Mouse (Mus musculus): ENCODE results near the gene Slpi. TPM values are rescaled to one million over a fixed set of nuclear protein-coding genes. Genes with fewer than 3 reads are reported as not detected.

Gene Slpi
- polyA plus RNA-seq, 1 experiment from 2014 or later: 2.1 TPM

DNA sequence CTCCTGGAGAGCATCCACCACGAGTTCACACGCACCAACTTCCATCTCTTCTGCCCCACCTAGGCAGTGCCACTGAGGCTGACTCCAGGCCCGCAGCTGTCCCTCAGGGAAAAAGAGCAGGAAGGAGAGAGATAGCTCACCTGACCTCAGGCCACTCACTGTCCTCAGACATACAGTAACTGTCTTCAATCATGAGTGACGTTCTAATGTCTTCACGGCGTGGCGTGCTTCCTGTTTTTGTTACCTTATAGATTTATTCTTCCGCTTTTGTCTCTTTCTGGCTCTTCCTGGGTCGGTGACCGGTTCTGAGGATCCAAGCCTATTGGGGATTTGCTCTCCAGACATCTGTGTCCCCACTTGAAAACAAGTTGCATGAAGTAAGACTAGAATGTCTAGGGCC is 25.7 kb upstream of the Slpi start:
- DNase-seq (ENCODE audit: low spot score) (no peak), ATAC-seq (ENCODE audit: low read depth) (no peak)
- Histone ChIP-seq H3K4me2 (ENCODE audit: low read depth, low read length) (peak overlapping the region; percentile 50), H3K36me3 (ENCODE audit: control insufficient read depth, insufficient read depth, low read length) (no peaks in the 10 kb centered on the region), H3K27ac (replicated peaks; ENCODE audit: low read depth, low read length) (no peak overlapping the region), H3K27me3 (replicated peaks; ENCODE audit: control insufficient read depth, insufficient read depth, low read length) (peaks cover 17% of the 10 kb centered on the region), H3K9ac (ENCODE audit: low read depth, low read length) (peak overlapping the region; percentile 47; the same call in 1 of the 2 replicates), H3K4me1 (ENCODE audit: control insufficient read depth, insufficient read depth, low read length) (peaks cover 3% of the 10 kb centered on the region; the same call in 1 of the 2 replicates), H3K9me3 (ENCODE audit: control insufficient read depth, low read length) (no peaks in the 10 kb centered on the region), H3K4me3 (ENCODE audit: low read depth, low read length) (peak overlapping the region; percentile 15; the same call in 1 of the 2 replicates)
- 66% methylated on average over 10 of the region's 10 CpGs for WGBS

DNA sequence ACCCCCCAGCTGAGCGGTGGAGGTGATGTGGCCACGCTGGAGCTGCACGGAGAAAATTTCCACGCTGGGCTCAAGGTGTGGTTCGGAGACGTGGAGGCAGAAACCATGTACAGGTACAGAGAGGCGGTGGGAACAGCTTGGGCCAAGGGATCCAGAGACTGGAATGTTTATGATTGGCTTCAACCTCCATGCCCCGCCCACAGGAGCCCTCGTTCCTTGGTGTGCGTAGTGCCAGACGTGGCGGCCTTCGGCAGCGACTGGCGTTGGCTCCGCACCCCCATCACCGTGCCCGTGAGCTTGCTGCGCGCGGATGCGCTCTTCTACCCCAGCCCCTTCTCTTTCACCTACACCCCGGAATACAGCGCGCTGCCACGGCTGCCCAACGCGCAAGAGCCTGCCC is 25.3 kb upstream of the Slpi start:
- Histone ChIP-seq H3K4me2 (ENCODE audit: low read depth, low read length) (peak overlapping the region; percentile 50), H3K4me3 (ENCODE audit: low read depth, low read length) (peak overlapping the region; percentile 15; the same call in 1 of the 2 replicates), H3K36me3 (ENCODE audit: control insufficient read depth, insufficient read depth, low read length) (no peaks in the 10 kb centered on the region), H3K9ac (ENCODE audit: low read depth, low read length) (peak overlapping the region; percentile 47), H3K27me3 (replicated peaks; ENCODE audit: control insufficient read depth, insufficient read depth, low read length) (peaks cover 21% of the 10 kb centered on the region), H3K9me3 (ENCODE audit: control insufficient read depth, low read length) (no peaks in the 10 kb centered on the region), H3K27ac (replicated peaks; ENCODE audit: low read depth, low read length) (no peak overlapping the region), H3K4me1 (ENCODE audit: control insufficient read depth, insufficient read depth, low read length) (peaks cover 3% of the 10 kb centered on the region; the same call in 1 of the 2 replicates)
- WGBS: 24% methylated on average over 26 of the region's 28 CpGs
- ATAC-seq (ENCODE audit: low read depth) (no peak), DNase-seq (ENCODE audit: low spot score) (no peak)

- Histone ChIP-seq H3K4me1 (ENCODE audit: control insufficient read depth, insufficient read depth, low read length) (peaks cover 5% of the 10 kb centered on the region; the same call in 1 of the 2 replicates), H3K36me3 (ENCODE audit: control insufficient read depth, insufficient read depth, low read length) (no peaks in the 10 kb centered on the region), H3K4me3 (ENCODE audit: low read depth, low read length) (no peak overlapping the region), H3K27ac (replicated peaks; ENCODE audit: low read depth, low read length) (no peak overlapping the region), H3K4me2 (ENCODE audit: low read depth, low read length) (0 out of 2 replicates have a peak overlapping the region, but pooled peaks have one; percentile 5), H3K9me3 (ENCODE audit: control insufficient read depth, low read length) (no peaks in the 10 kb centered on the region), H3K27me3 (replicated peaks; ENCODE audit: control insufficient read depth, insufficient read depth, low read length) (peaks cover 80% of the 10 kb centered on the region), H3K9ac (ENCODE audit: low read depth, low read length) (no peak overlapping the region; the same call in 1 of the 2 replicates)
- DNase-seq (ENCODE audit: low spot score) (peak; percentile 72), ATAC-seq (ENCODE audit: low read depth) (0 out of 2 replicates have a peak, but pooled peaks have one; percentile 10)
- WGBS: 2% methylated on average over 22 of the region's 22 CpGs
Observed at GRCm38 (mm10) chr2:164407708-164408107, 18.8 kb upstream of the Slpi start.

DNA sequence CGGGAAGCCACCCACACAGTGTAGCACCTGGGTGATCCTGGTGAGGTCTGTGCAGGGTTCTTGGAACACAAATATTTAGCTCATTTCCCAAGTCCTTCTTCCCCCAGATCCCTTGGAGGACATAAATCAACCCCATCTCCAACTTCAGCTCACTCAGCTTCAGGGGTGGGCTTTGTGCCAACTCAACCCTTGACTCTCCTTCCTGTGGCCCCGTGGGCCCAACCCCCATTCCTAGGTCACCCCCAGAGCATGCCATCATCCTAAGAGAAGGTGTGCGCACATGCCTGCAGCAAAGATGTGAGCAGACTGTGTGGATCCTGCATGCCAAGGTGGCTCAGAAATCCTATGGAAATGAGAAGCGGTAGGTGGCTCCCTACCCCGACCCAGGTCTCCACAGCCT is 16.6 kb upstream of the Slpi start:
- Histone ChIP-seq H3K9me3 (ENCODE audit: control insufficient read depth, low read length) (no peaks in the 10 kb centered on the region), H3K4me2 (ENCODE audit: low read depth, low read length) (peak overlapping the region; percentile 1; the same call in 1 of the 2 replicates), H3K36me3 (ENCODE audit: control insufficient read depth, insufficient read depth, low read length) (no peaks in the 10 kb centered on the region), H3K4me3 (ENCODE audit: low read depth, low read length) (no peak overlapping the region), H3K9ac (ENCODE audit: low read depth, low read length) (no peak overlapping the region), H3K4me1 (ENCODE audit: control insufficient read depth, insufficient read depth, low read length) (peaks cover 10% of the 10 kb centered on the region), H3K27me3 (replicated peaks; ENCODE audit: control insufficient read depth, insufficient read depth, low read length) (peaks cover 99% of the 10 kb centered on the region), H3K27ac (replicated peaks; ENCODE audit: low read depth, low read length) (no peak overlapping the region)
- WGBS: 37% methylated on average over 5 of the region's 5 CpGs
- DNase-seq (ENCODE audit: low spot score): no peak
- no peak for ATAC-seq (ENCODE audit: low read depth)

DNA sequence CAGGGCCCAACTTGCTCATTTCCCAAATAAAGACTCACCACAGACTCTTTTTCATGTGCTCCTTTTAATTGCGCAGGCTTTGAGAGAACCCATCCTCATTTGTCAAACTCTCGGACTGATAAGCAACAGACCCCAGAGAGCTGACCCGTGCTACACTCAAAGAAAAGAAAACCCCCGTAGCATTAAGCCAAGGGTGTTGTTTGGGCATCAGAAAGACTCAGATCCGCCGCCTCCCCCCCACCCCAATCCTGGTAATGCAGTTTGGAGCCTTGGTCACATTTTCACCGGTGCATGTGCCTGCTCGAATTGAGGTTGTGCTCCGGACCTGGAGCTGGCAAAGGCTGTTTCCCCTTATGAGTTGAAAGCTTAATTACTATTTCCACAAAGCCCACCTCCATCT is 16.2 kb upstream of the Slpi start, which contains the start of gene Matn4:
TSS of gene Matn4 (minus strand) at position 101 of the 400 bp plus-strand sequence.
- Histone ChIP-seq H3K9me3 (ENCODE audit: control insufficient read depth, low read length) (no peaks in the 10 kb centered on the region), H3K36me3 (ENCODE audit: control insufficient read depth, insufficient read depth, low read length) (no peaks in the 10 kb centered on the region), H3K9ac (ENCODE audit: low read depth, low read length) (peak within 1 kb of the TSS; percentile 55), H3K27me3 (replicated peaks; ENCODE audit: control insufficient read depth, insufficient read depth, low read length) (peaks cover 99% of the 10 kb centered on the region), H3K4me1 (ENCODE audit: control insufficient read depth, insufficient read depth, low read length) (peaks cover 14% of the 10 kb centered on the region), H3K4me2 (ENCODE audit: low read depth, low read length) (peak within 1 kb of the TSS; percentile 72), H3K4me3 (ENCODE audit: low read depth, low read length) (peak within 1 kb of the TSS; percentile 45), H3K27ac (replicated peaks; ENCODE audit: low read depth, low read length) (peak within 1 kb of the TSS; percentile 70)
- WGBS: 11% methylated on average over 9 of the region's 9 CpGs
- DNase-seq (ENCODE audit: low spot score) (no peak), ATAC-seq (ENCODE audit: low read depth) (no peak)

DNA sequence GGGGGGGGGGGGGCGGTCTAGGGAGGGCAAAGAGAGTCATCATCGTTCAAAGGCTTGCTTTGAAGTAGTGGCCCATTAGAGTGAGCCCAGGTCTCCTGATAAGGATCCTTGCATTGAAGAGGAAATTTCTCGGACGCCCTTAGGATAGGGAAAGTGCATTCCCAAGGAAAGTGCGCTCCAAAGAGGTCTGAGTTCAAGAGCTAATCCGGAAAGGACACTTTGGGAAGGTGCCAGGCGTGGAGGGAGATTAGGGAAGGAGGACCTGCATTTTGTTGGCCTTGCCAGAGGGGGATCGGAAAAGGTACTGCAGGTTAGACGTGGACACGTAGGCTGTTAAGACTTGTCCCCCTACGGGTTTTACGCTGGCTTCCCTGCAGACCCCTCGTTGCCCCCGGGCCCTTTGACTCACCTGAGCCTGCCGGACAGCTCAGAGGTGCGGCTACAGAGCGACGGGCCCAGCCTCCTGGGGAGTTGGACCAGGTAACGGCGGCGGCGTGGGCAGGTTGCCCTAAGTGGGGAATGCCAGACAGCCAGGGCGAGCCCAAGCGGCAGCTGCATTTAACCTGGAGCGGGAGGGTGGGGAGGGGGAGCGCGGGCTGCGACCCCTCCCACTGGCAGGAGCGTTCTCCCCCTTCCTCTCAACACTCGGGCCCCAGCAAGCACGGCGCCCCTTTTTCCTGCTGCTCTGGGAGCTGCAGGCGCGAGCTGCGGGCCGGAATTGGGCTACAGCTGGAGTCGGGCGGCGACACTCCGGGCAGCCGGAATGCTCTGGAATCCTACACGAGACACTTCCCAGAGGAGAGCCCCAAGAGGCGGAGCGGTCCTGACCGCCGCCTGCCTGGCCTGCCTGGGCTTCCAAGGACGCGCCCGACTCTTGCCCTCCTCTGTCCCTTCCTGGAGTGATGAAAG is 15.4 kb upstream of the Slpi start:
- peak overlapping the region; percentile 55 for H3K9ac ChIP-seq (ENCODE audit: low read depth, low read length)
- peak overlapping the region; percentile 45 for H3K4me3 ChIP-seq (ENCODE audit: low read depth, low read length)
- H3K36me3 ChIP-seq (ENCODE audit: control insufficient read depth, insufficient read depth, low read length): no peaks in the 10 kb centered on the region
- H3K4me2 ChIP-seq (ENCODE audit: low read depth, low read length): peak overlapping the region; percentile 72
- peak overlapping the region; percentile 70 for H3K27ac ChIP-seq (replicated peaks; ENCODE audit: low read depth, low read length)
- DNase-seq (ENCODE audit: low spot score): peak; percentile 55
- WGBS: 1% methylated on average over 36 of the region's 49 CpGs
- H3K4me1 ChIP-seq (ENCODE audit: control insufficient read depth, insufficient read depth, low read length): peaks cover 14% of the 10 kb centered on the region
- H3K27me3 ChIP-seq (replicated peaks; ENCODE audit: control insufficient read depth, insufficient read depth, low read length): peaks cover 99% of the 10 kb centered on the region
- ATAC-seq (ENCODE audit: low read depth): no peak
- H3K9me3 ChIP-seq (ENCODE audit: control insufficient read depth, low read length): no peaks in the 10 kb centered on the region

DNA sequence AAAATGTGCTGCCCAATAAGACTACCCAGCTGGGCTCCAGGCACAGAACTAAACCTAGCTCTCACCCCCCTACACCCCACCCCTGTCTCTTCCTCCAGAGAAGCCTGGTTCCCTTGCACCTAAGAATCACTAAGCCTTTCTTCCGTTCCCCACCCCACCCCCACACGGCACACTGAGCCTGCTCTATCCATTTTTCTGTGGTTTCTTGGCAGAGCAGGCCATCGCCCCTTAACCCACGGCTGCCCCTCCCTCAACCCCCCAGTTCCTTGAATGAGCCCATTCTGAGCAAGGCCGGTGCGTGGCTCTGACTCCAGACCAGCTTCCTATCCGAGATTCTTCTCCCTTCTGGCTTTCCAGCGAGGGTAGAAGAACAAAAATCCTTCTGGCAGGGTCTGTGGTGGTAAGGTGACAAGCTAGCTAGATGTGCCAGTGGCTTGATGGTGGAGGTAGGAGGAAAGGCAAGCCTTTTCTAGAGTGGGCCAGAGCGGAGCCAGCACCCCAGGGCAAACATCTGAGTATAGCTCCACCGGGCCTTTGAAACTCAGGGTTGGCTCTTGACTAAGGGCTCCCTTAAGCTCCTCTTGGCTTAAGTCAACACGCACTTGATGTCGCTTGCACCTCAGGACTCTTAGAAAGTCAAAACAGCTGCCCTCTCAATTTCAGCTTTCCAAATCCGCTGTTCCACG is 14.6 kb upstream of the Slpi start:
- peaks cover 14% of the 10 kb centered on the region for H3K4me1 ChIP-seq (ENCODE audit: control insufficient read depth, insufficient read depth, low read length)
- H3K27ac ChIP-seq (replicated peaks; ENCODE audit: low read depth, low read length): peak overlapping the region; percentile 70
- H3K9me3 ChIP-seq (ENCODE audit: control insufficient read depth, low read length): no peaks in the 10 kb centered on the region
- peak overlapping the region; percentile 55 for H3K9ac ChIP-seq (ENCODE audit: low read depth, low read length)
- peak; percentile 12; the same call in 1 of the 2 replicates for ATAC-seq (ENCODE audit: low read depth)
- peak overlapping the region; percentile 72 for H3K4me2 ChIP-seq (ENCODE audit: low read depth, low read length)
- H3K4me3 ChIP-seq (ENCODE audit: low read depth, low read length): peak overlapping the region; percentile 45
- peak; percentile 34 for DNase-seq (ENCODE audit: low spot score)
- 8% methylated on average over 13 of the region's 14 CpGs for WGBS
- 0 out of 2 replicates have a peak, but pooled peaks cover 4% of the 10 kb centered on the region for H3K36me3 ChIP-seq (ENCODE audit: control insufficient read depth, insufficient read depth, low read length)
- peaks cover 98% of the 10 kb centered on the region for H3K27me3 ChIP-seq (replicated peaks; ENCODE audit: control insufficient read depth, insufficient read depth, low read length)

- H3K27me3 ChIP-seq (replicated peaks; ENCODE audit: control insufficient read depth, insufficient read depth, low read length): peaks cover 92% of the 10 kb centered on the region
- H3K4me2 ChIP-seq (ENCODE audit: low read depth, low read length): peak within 1 kb of the TSS; percentile 72
- DNase-seq (ENCODE audit: low spot score): peak; percentile 81
- 2% methylated on average over 17 of the region's 17 CpGs for WGBS
- peak within 1 kb of the TSS; percentile 55 for H3K9ac ChIP-seq (ENCODE audit: low read depth, low read length)
- H3K27ac ChIP-seq (replicated peaks; ENCODE audit: low read depth, low read length): peak within 1 kb of the TSS; percentile 70
- ATAC-seq (ENCODE audit: low read depth): peak; percentile 73
- 0 out of 2 replicates have a peak, but pooled peaks cover 4% of the 10 kb centered on the region for H3K36me3 ChIP-seq (ENCODE audit: control insufficient read depth, insufficient read depth, low read length)
- H3K4me3 ChIP-seq (ENCODE audit: low read depth, low read length): peak within 1 kb of the TSS; percentile 45
- H3K4me1 ChIP-seq (ENCODE audit: control insufficient read depth, insufficient read depth, low read length): peaks cover 14% of the 10 kb centered on the region
- no peaks in the 10 kb centered on the region; the same call in 1 of the 2 replicates for H3K9me3 ChIP-seq (ENCODE audit: control insufficient read depth, low read length)
Observed at GRCm38 (mm10) chr2:164402906-164403305, 14.0 kb upstream of the Slpi start, which contains the start of gene Rbpjl. TSS of gene Rbpjl (plus strand) at chr2:164403141.
